Mouse (Mus musculus) layer of hippocampus, postnatal 25 days (tissue): ENCODE results near the gene Fhit. TPM values are rescaled to one million over a fixed set of nuclear protein-coding genes. Genes with fewer than 3 reads are reported as not detected.
"Not testable (repeated sequence)": the region's sequence is repeated elsewhere in the genome, so short reads cannot be mapped to it uniquely, and the experiment has no call there.

Experiments used
- DNase-seq, 2 experiments: peaks; one replicate each; pipeline ENCODE4 v3.0.0; 2022; ENCODE audit warnings: mixed read lengths in 2 of 2, low spot score in 1 of 2; ENCODE audit errors: extremely low spot score in 1 of 2
- total RNA-seq, 2 experiments: library from RNA; stranded (reverse); gene quantifications; 2 replicates each; pipeline ENCODE4 v1.2.3; 2021

Gene Fhit
- total RNA-seq, result 1 to 10 TPM; 5.0 to 5.7 TPM

DNA sequence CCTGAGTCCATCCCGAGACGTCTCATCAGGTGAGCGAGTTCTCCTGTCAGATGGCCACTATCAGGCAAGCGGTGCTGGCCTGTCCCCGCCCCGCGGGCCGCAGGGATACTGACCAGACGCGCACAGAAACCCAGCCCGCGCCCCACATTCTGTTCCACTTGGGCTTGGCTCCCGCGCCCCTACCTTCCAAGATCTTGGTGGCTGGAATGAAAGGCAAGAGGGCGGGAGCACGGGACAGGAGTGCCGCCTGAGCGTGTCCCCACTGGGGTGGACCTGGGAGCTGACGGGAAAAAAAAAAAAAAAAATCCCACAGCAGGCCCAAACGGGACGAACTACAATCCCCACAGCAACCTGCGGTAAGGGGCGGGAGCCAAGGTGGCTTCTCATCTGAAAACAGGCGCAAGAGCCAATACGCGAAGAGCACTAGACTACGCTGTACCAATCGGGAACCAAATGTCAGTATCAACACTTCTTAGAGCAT is at the start of gene Fhit:
Gene Fhit, minus strand, starts transcription at position 285 of the 481 bp plus-strand sequence.
- DNase-seq, result peak; percentile 72 to 78

DNA sequence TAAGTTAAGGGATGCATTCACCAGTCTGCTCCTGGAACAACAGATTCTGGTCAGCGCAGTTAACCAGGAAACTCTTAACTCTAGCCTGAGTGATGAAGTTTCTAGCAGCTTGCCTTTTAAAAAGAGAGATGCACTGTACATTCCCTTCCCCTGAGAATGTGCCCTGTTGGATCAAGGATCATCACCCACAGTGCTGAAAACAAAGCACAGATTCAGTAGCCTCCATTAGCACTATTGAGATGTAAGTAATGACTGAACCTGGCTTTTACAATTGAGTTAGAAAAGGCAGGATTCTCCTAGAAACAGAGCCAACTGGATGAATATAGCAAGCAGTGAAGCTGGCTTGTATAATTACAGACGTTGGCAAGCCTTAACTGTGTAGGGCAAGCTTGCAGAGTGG is 45.0 kb upstream of the Fhit start:
- no peak for DNase-seq

- peak; percentile 31 to 41 for DNase-seq
Observed at GRCm38 (mm10) chr14:11160806-11161450, 907 bp downstream of the Fhit start.

DNA sequence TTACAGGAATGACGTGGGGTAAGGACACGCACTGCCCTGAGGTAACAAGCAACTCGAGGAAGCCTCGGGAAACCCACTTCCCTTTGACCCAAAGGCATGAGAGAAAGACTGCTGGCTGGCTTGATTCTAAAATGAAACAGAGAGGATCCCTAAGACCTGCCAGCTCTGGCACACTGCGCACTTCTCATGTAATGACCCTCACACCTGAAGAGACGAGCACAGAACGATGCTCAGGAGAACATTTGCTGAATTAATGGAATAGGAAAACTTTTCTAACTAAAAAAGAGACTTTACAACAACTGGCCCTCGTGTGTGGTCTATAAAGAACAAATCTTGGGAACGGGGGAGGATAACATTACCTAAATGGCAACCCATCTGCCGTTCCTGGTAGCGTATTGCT is 2.2 kb downstream of the Fhit start:
- DNase-seq, result no peak

- no peak for DNase-seq
Observed at GRCm38 (mm10) chr14:11159021-11159420, 2.8 kb downstream of the Fhit start.

GRCm38 (mm10) chr14:11157741-11158140 is 4.1 kb downstream of the Fhit start:
- no peak for DNase-seq

DNA sequence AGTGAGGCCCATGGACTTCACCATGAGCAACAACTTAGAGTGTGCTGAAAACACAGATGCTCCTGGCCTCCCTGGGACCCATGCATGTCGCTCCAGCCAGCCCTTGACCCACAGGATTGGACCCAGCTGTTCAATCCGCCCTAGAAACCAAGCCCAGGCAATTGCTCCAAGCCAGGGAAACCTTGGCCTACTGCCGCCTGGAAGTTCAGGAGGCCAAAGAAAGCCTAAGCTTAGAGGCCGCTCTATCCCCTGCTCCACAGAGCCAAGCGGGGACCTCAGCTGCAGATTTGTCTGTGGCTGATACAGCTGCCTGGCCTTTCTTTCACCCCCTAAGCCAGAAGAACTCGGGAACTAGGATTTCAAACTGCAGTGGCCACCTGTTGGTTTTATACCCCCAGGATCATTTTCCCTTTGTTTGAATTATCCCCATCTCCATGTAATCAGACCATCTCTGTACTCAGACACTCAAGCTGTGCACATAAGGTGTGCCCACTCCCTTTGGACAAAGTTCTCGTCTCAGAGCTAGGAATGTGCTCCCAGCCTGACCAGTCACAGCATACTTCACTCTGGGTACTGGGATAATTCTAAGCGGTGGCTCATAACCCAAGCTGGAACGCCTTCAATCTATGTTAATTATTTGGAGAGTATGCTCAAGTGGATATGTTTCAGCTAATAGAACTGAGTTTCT is 10.1 kb downstream of the Fhit start:
- DNase-seq, result no peak

- DNase-seq, result no peak
Observed at GRCm38 (mm10) chr14:11133787-11134735, 27.8 kb downstream of the Fhit start.

DNA sequence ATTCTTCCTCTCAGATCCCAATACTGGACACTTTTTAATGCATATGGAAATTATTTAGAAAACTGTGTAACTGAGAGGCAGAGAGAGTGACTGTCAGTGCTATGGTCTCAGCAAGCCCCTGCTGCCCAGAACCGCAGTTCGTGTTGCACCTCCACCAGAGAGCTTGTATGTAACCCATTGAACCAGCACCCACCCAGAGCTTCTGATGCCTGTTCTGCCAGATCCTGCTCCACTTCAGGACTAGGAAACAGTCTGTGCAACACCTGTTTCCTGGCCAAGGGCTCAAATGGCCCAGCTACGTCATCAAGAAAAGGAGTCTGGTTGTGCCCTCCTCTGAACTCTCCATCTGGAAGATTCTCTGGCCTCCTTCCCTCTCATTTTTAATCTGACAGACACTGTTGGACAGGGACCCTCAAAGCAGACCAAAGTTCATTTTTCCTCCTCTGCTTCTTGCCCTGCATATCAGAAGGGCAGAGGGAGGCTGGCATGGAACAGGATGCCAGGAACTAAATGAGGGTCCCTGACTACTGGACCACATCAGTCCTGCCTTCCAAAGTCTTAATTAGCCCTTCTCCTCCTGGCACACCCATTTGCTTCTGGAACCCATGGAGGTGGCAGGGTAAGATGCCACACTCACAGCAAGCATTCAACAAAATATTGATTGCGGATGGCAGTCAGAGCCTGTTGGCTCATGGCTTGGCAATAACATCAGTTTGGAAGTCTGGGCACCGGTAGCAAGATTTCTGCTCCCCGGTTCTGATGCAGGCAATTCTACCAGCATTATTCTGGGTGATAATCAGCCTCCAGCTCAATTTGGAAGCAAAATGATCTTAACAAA is 29.0 kb downstream of the Fhit start:
- no peak for DNase-seq

DNA sequence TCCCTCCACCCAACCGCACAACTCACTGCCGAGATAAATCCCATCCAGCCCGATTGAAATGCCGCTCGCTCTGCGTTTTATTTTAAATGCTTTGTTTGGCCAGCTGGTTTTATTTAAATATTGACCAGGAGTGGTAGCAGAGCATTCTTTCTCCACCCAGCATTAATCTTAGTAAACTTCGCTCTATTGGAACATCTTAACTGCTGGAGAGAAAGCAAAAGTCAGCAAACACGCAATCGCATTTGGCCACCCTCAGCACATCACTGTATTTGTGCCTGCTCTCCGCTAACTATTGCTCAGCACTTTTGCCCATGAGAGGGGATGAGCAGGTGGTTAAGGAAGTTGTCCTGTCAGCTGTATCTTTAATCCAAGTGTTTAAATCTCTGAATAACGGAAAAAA is 36.7 kb downstream of the Fhit start:
- DNase-seq, result no peak

DNA sequence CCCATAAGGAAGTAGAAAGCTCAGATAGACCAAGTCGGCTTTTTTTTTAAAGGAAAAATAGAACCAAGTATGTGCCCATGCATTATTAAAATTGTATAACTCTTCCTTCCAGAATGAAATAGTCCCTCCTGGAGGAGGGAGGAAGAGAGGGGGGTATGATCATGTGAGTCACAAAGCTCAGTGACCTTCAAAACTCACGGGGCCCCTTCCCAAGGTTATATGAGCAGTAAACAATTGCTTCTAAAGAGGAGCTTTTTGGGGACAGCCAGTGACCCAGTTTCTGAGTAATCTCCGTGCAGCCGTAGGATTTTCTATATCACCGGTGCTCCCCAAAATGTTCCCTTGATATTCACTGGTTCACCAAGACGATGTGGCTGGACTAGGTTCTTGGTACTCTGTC is 42.8 kb downstream of the Fhit start:
- no peak for DNase-seq

- DNase-seq, result no peak
Observed at GRCm38 (mm10) chr14:11085596-11085995, 76.2 kb downstream of the Fhit start.

GRCm38 (mm10) chr14:11083946-11084345 is 77.9 kb downstream of the Fhit start:
- DNase-seq, result no peak

GRCm38 (mm10) chr14:11083462-11083861 is 78.4 kb downstream of the Fhit start:
- no peak for DNase-seq

DNA sequence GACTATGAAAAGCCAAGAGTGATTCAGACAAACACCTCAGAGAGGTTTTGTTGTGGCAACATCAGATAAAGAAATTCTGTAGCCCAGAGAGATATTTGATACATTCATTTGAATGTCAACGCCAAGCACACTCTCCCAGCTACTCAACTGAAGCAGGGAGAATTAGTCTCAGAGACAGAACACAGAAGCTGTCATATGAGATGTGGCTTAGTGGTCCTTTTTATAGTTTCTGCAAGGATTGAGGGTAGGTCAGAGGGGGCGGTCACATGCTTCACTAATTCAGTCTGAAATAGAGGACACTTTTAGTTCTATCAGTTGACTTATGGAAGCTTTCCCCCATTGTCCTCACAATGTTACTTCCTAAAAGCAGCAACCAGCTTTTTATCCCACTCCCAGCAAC is 98.2 kb downstream of the Fhit start:
- DNase-seq, result no peak

DNA sequence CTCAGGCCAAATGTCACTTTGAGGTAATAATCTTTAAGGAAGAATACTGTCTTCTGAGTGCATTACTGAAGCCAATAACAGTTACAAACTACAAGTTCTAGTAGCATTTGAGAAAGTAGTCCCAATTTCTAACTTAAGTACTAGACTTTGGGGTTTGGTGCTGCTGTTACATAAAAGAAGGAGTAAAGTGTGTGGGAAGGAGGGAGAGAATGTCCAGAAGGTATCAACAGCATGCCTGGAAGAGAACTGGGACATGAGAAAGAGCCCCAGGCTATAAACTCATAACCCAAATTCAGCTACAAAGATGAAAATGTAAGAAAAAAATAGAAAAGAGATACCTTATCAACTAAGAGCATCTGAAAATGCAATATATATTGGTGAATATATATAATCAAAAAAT is 101.6 kb downstream of the Fhit start:
- DNase-seq, result no peak

- DNase-seq, result not testable (repeated sequence)
Observed at GRCm38 (mm10) chr14:11039503-11040300, 122.1 kb downstream of the Fhit start.

DNA sequence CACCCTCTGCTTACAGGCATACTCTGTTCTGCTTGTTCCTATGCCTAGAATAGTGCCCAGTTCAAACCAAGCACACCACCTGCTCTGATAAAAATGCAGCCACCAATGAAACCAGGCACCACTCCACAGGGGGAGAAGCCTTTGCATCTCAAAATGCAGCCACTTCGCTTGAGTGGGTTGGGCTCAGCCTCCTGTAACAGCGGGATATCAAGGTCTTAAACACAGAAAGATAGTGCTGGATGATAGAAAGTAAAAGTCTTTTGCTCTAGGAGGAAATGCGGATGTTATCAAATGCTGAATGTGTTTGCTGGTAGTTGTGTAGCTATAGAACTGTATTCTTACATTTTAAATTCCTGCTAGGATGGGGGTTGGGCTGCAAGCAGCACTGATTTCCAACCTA is 140.4 kb downstream of the Fhit start:
- no peak for DNase-seq

- DNase-seq, result no peak
Observed at GRCm38 (mm10) chr14:10978651-10979050, 183.2 kb downstream of the Fhit start.
